Mouse (Mus musculus) kidney, embryonic 16.5 days (tissue): ENCODE measurements around the gene Aak1. TPM values are rescaled to one million over a fixed set of nuclear protein-coding genes. Genes with fewer than 3 reads are reported as not detected.

Source experiments
- ATAC-seq: fragments of 200-750 bp; cut with Nextera tagmentation; 2 replicates; pipeline ENCODE4 v1.8.0; 2017; ENCODE audit warnings: moderate TSS enrichment; ENCODE audit not compliant: low FRiP score, low TSS enrichment
- H3K27ac ChIP-seq: fragments of 300-500 bp; sonication (generic); 2 replicates; pipeline ENCODE4 v1.5.1; 2014; ENCODE audit warnings: low read length
- H3K27me3 ChIP-seq: fragments of 300-500 bp; sonication (generic); 2 replicates; pipeline ENCODE4 v1.6.1; 2014; ENCODE audit warnings: low read length, control low read depth, mixed read lengths; ENCODE audit not compliant: insufficient read depth
- H3K36me3 ChIP-seq: fragments of 300-500 bp; sonication (generic); 2 replicates; pipeline ENCODE4 v1.6.1; 2014; ENCODE audit warnings: low read length, control low read depth, mixed read lengths; ENCODE audit not compliant: insufficient read depth
- H3K4me1 ChIP-seq: fragments of 300-500 bp; sonication (generic); 2 replicates; pipeline ENCODE4 v1.6.1; 2014; ENCODE audit warnings: low read length, control low read depth, mixed read lengths; ENCODE audit not compliant: insufficient read depth
- H3K4me2 ChIP-seq: fragments of 300-500 bp; sonication (generic); replicated peaks from 2 replicates; pipeline ENCODE4 v1.6.1; 2014; ENCODE audit warnings: low read depth, low read length
- H3K4me3 ChIP-seq: fragments of 300-500 bp; sonication (generic); 2 replicates; pipeline ENCODE4 v1.5.1; 2014; ENCODE audit warnings: mild to moderate bottlenecking, low read length
- H3K9ac ChIP-seq: fragments of 300-500 bp; sonication (generic); replicated peaks from 2 replicates; pipeline ENCODE4 v1.6.1; 2014; ENCODE audit warnings: low read length
- H3K9me3 ChIP-seq: fragments of 300-500 bp; sonication (generic); 2 replicates; pipeline ENCODE4 v1.6.1; 2016; ENCODE audit warnings: low read length, control low read depth
- WGBS: fragments of 180-500 bp; shearing (Covaris S2); extraction: QIAGEN DNeasy Blood & Tissue Kit; methylation state at CpG from one replicate; pipeline ENCODE4 v1.1.7; 2014; 5-methylcytosine and 5-hydroxymethylcytosine counted together
- polyA plus RNA-seq: library from polyadenylated mRNA; unstranded; fragments of >200 nt; fragmentation: Nextera tagmentation; extraction: Ambion mirVana; gene quantifications from 2 replicates; pipeline ENCODE4 v1.2.1, GENCODE M21; 2015

Aak1 gene
- polyA plus RNA-seq, 1 experiment from 2014 or later, result 9.0 TPM

- Histone ChIP-seq H3K4me1 (peaks cover 6% of the 10 kb centered on the region; the same call in 1 of the 2 replicates), H3K4me2 (no peak overlapping the region), H3K9me3 (no peaks in the 10 kb centered on the region), H3K9ac (no peak overlapping the region), H3K36me3 (no peaks in the 10 kb centered on the region), H3K27me3 (no peaks in the 10 kb centered on the region), H3K27ac (no peak overlapping the region), H3K4me3 (no peak overlapping the region)
- ATAC-seq, result no peak
- 72% methylated on average over 4 of the region's 4 CpGs for WGBS
Measured at GRCm38 (mm10) chr6:86879314-86879713, 30.0 kb downstream of the Aak1 start.

GRCm38 (mm10) chr6:86884230-86884629, 34.9 kb downstream of the Aak1 start:
- Histone ChIP-seq H3K4me3 (no peak overlapping the region), H3K27me3 (no peaks in the 10 kb centered on the region), H3K27ac (no peak overlapping the region), H3K36me3 (0 out of 2 replicates have a peak, but pooled peaks cover 5% of the 10 kb centered on the region), H3K4me2 (no peak overlapping the region), H3K9me3 (no peaks in the 10 kb centered on the region), H3K4me1 (peaks cover 15% of the 10 kb centered on the region), H3K9ac (no peak overlapping the region)
- ATAC-seq, result no peak
- 80% methylated on average over 2 of the region's 2 CpGs for WGBS

GRCm38 (mm10) chr6:86884746-86885145, 35.4 kb downstream of the Aak1 start:
- no peaks in the 10 kb centered on the region for H3K27me3 ChIP-seq
- 72% methylated on average over 6 of the region's 6 CpGs for WGBS
- no peak overlapping the region for H3K9ac ChIP-seq
- no peaks in the 10 kb centered on the region for H3K9me3 ChIP-seq
- ATAC-seq, result no peak
- peaks cover 15% of the 10 kb centered on the region for H3K4me1 ChIP-seq
- H3K4me3 ChIP-seq, result no peak overlapping the region
- no peak overlapping the region for H3K27ac ChIP-seq
- H3K36me3 ChIP-seq, result 0 out of 2 replicates have a peak, but pooled peaks cover 5% of the 10 kb centered on the region
- H3K4me2 ChIP-seq, result no peak overlapping the region

- ATAC-seq, result peak; percentile 71; the same call in 1 of the 2 replicates
- 53% methylated on average over 6 of the region's 6 CpGs for WGBS
- H3K9me3 ChIP-seq, result no peaks in the 10 kb centered on the region
- no peaks in the 10 kb centered on the region for H3K27me3 ChIP-seq
- H3K4me1 ChIP-seq, result peaks cover 15% of the 10 kb centered on the region
- H3K4me2 ChIP-seq, result no peak overlapping the region
- no peak overlapping the region for H3K4me3 ChIP-seq
- 0 out of 2 replicates have a peak, but pooled peaks cover 5% of the 10 kb centered on the region for H3K36me3 ChIP-seq
- H3K27ac ChIP-seq, result peak overlapping the region; percentile 71; the same call in 1 of the 2 replicates
- no peak overlapping the region for H3K9ac ChIP-seq
Measured at GRCm38 (mm10) chr6:86885816-86886529, 36.7 kb downstream of the Aak1 start.

GRCm38 (mm10) chr6:86886803-86887202, 37.5 kb downstream of the Aak1 start:
- no peak overlapping the region for H3K4me3 ChIP-seq
- 0 out of 2 replicates have a peak, but pooled peaks cover 5% of the 10 kb centered on the region for H3K36me3 ChIP-seq
- no peak overlapping the region for H3K27ac ChIP-seq
- ATAC-seq, result no peak
- H3K4me2 ChIP-seq, result no peak overlapping the region
- no peaks in the 10 kb centered on the region for H3K9me3 ChIP-seq
- H3K4me1 ChIP-seq, result peaks cover 15% of the 10 kb centered on the region
- no peaks in the 10 kb centered on the region for H3K27me3 ChIP-seq
- H3K9ac ChIP-seq, result no peak overlapping the region
- WGBS, result 81% methylated on average over 4 of the region's 4 CpGs

GRCm38 (mm10) chr6:86897520-86897919, 48.2 kb downstream of the Aak1 start:
- ATAC-seq, result no peak
- Histone ChIP-seq H3K36me3 (0 out of 2 replicates have a peak, but pooled peaks cover 3% of the 10 kb centered on the region), H3K9me3 (no peaks in the 10 kb centered on the region), H3K27me3 (no peaks in the 10 kb centered on the region), H3K4me1 (no peaks in the 10 kb centered on the region; the same call in 1 of the 2 replicates), H3K4me3 (no peak overlapping the region), H3K9ac (no peak overlapping the region), H3K4me2 (no peak overlapping the region), H3K27ac (no peak overlapping the region)
- 92% methylated on average over 6 of the region's 6 CpGs for WGBS

GRCm38 (mm10) chr6:86899053-86899452, 49.7 kb downstream of the Aak1 start:
- WGBS, result 49% methylated on average over 3 of the region's 3 CpGs
- Histone ChIP-seq H3K4me3 (no peak overlapping the region), H3K36me3 (no peaks in the 10 kb centered on the region), H3K4me1 (no peaks in the 10 kb centered on the region; the same call in 1 of the 2 replicates), H3K9me3 (no peaks in the 10 kb centered on the region), H3K27me3 (no peaks in the 10 kb centered on the region), H3K4me2 (no peak overlapping the region), H3K27ac (no peak overlapping the region), H3K9ac (no peak overlapping the region)
- ATAC-seq, result no peak

GRCm38 (mm10) chr6:86899965-86900364, 50.6 kb downstream of the Aak1 start:
- WGBS, result 83% methylated on average over 2 of the region's 3 CpGs
- no peaks in the 10 kb centered on the region for H3K27me3 ChIP-seq
- no peak overlapping the region for H3K27ac ChIP-seq
- no peak overlapping the region for H3K4me2 ChIP-seq
- ATAC-seq, result no peak
- H3K36me3 ChIP-seq, result no peaks in the 10 kb centered on the region
- no peak overlapping the region for H3K4me3 ChIP-seq
- no peaks in the 10 kb centered on the region; the same call in 1 of the 2 replicates for H3K4me1 ChIP-seq
- no peaks in the 10 kb centered on the region for H3K9me3 ChIP-seq
- H3K9ac ChIP-seq, result no peak overlapping the region

- no peaks in the 10 kb centered on the region; the same call in 1 of the 2 replicates for H3K4me1 ChIP-seq
- H3K4me3 ChIP-seq, result no peak overlapping the region
- no peaks in the 10 kb centered on the region for H3K9me3 ChIP-seq
- no peak overlapping the region for H3K4me2 ChIP-seq
- no peak overlapping the region for H3K9ac ChIP-seq
- no peak overlapping the region for H3K27ac ChIP-seq
- no peak for ATAC-seq
- WGBS, result 85% methylated on average over 3 of the region's 3 CpGs
- H3K27me3 ChIP-seq, result no peaks in the 10 kb centered on the region
- H3K36me3 ChIP-seq, result no peaks in the 10 kb centered on the region
Measured at GRCm38 (mm10) chr6:86900546-86900945, 51.2 kb downstream of the Aak1 start.

- Histone ChIP-seq H3K4me3 (no peak overlapping the region), H3K4me2 (no peak overlapping the region), H3K9me3 (no peaks in the 10 kb centered on the region), H3K27ac (no peak overlapping the region), H3K27me3 (no peaks in the 10 kb centered on the region), H3K4me1 (no peaks in the 10 kb centered on the region), H3K9ac (no peak overlapping the region), H3K36me3 (0 out of 2 replicates have a peak, but pooled peaks cover 2% of the 10 kb centered on the region)
- WGBS, result 93% methylated on average over 2 of the region's 2 CpGs
- ATAC-seq, result no peak
Measured at GRCm38 (mm10) chr6:86905500-86905899, 56.2 kb downstream of the Aak1 start.
